ENCODE assay signal across 22 mouse cellular contexts in the genomic region with DNA sequence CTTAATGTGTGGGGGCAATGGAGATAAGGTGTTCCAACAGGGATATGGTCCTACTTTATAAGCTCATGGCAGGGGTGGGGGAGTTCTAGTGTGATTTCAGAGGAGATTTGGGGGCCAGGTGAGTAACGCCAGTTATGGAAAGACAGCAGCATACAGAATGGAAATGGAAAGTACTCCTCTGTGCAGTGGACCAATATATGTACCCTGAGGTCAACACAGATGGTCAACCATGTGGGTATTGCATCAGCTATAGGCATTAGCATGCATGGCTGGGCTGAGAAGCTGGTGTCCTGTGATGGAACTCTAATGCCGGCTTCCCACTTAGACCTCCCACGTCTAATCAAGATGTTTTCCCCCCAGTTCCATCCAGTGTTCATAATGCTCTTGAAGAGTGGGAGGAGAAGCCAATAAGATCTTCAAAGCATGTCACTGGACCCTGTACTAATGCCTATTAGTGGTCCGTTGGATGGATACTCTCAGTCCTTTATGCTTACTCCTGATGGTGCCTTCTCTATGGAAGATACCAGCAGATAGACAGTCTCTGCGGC.
DNase-seq lines count a peak whose midpoint lies in the region; ATAC-seq lines count a peak whose summit lies in the region.
"Had no signal": no experiment of that assay in that cellular context is flagged by ENCODE, and none has a peak within 500 bp of the region (broad histone marks: within the 10 kb centered on the region; RNA-seq: fewer than 3 reads in every experiment).

No protein-coding gene starts in this region.

- ATAC-seq in hindbrain, embryonic 16.5 days: peak; percentile 68
- ATAC-seq in hindbrain, embryonic 11.5 days (ENCODE audit: low FRiP score): no peak
- ATAC-seq in kidney, embryonic 16.5 days (ENCODE audit: low FRiP score, low TSS enrichment): 0 out of 2 replicates have a peak, but pooled peaks have one; percentile 39
- ATAC-seq: activated CD4-positive, CD25-positive, alpha-beta regulatory T cell, adult 4 months; forebrain, embryonic 13.5 days; forebrain, embryonic 15.5 days; Patski had no signal

- H3K4me1 ChIP-seq in hindbrain, embryonic 16.5 days (ENCODE audit: control insufficient read depth, insufficient read depth, low read depth, low read length): no peaks in the 10 kb centered on the region
- H3K4me1 ChIP-seq in hindbrain, embryonic 11.5 days (replicated peaks; ENCODE audit: control insufficient read depth, insufficient read depth, low read length): no peaks in the 10 kb centered on the region
- no peaks in the 10 kb centered on the region for H3K4me1 ChIP-seq in kidney, embryonic 16.5 days (ENCODE audit: insufficient read depth, low read length)
- H3K4me1 ChIP-seq: embryonic facial prominence, embryonic 10.5 days; embryonic facial prominence, embryonic 12.5 days; forebrain, embryonic 13.5 days; forebrain, embryonic 15.5 days had no signal

- DNase-seq in hindbrain, embryonic 11.5 days (ENCODE audit: low spot score): no peak
- no peak for DNase-seq in kidney, adult 11 months
- peak; percentile 9 for DNase-seq in retina, postnatal 1 day
- no peak for DNase-seq in retina, embryonic 14.5 days (ENCODE audit: low spot score)
- DNase-seq in left cerebral cortex, adult 11 months (ENCODE audit: low spot score): no peak
- DNase-seq: adrenal gland, adult 8-10 months; adrenal gland, postnatal 14 days; adrenal gland, postnatal 36 days; cerebellum, adult 11-12 months; cerebellum, adult 2 months; cerebellum, adult 9-10 months; cerebellum, postnatal 10 days; cerebellum, postnatal 25 days had no signal

- no peak overlapping the region for H3K27ac ChIP-seq in hindbrain, embryonic 16.5 days (ENCODE audit: low read depth, low read length)
- H3K27ac ChIP-seq in hindbrain, embryonic 11.5 days (ENCODE audit: low read depth, low read length): no peak overlapping the region
- no peak overlapping the region for H3K27ac ChIP-seq in kidney, embryonic 16.5 days (ENCODE audit: low read length)
- H3K27ac ChIP-seq: embryonic facial prominence, embryonic 10.5 days; embryonic facial prominence, embryonic 12.5 days; forebrain, embryonic 13.5 days; forebrain, embryonic 15.5 days had no signal

- no peak overlapping the region for H3K4me2 ChIP-seq in hindbrain, embryonic 16.5 days (ENCODE audit: low read length)
- H3K4me2 ChIP-seq in hindbrain, embryonic 11.5 days (replicated peaks; ENCODE audit: low read depth, low read length): no peak overlapping the region
- no peak overlapping the region for H3K4me2 ChIP-seq in kidney, embryonic 16.5 days (replicated peaks; ENCODE audit: low read depth, low read length)
- H3K4me2 ChIP-seq: embryonic facial prominence, embryonic 12.5 days; forebrain, embryonic 13.5 days; forebrain, embryonic 15.5 days had no signal

- no peaks in the 10 kb centered on the region for H3K36me3 ChIP-seq in hindbrain, embryonic 16.5 days (ENCODE audit: control insufficient read depth, insufficient read depth, low read length)
- H3K36me3 ChIP-seq in hindbrain, embryonic 11.5 days (ENCODE audit: control insufficient read depth, insufficient read depth, low read length): no peaks in the 10 kb centered on the region
- no peaks in the 10 kb centered on the region for H3K36me3 ChIP-seq in kidney, embryonic 16.5 days (ENCODE audit: insufficient read depth, low read length)
- H3K36me3 ChIP-seq: embryonic facial prominence, embryonic 10.5 days; embryonic facial prominence, embryonic 12.5 days; forebrain, embryonic 15.5 days; G1E had no signal

- H3K9ac ChIP-seq in hindbrain, embryonic 16.5 days (ENCODE audit: low read depth, low read length): no peak overlapping the region
- no peak overlapping the region for H3K9ac ChIP-seq in hindbrain, embryonic 11.5 days (ENCODE audit: low read depth, low read length)
- no peak overlapping the region for H3K9ac ChIP-seq in kidney, embryonic 16.5 days (replicated peaks; ENCODE audit: low read length)
- H3K9ac ChIP-seq: embryonic facial prominence, embryonic 12.5 days; forebrain, embryonic 13.5 days; forebrain, embryonic 15.5 days had no signal

- H3K4me3 ChIP-seq in hindbrain, embryonic 16.5 days (ENCODE audit: low read length): no peak overlapping the region
- no peak overlapping the region for H3K4me3 ChIP-seq in hindbrain, embryonic 11.5 days (ENCODE audit: low read depth, low read length)
- H3K4me3 ChIP-seq in kidney, embryonic 16.5 days (ENCODE audit: low read length): no peak overlapping the region
- H3K4me3 ChIP-seq: embryonic facial prominence, embryonic 10.5 days; embryonic facial prominence, embryonic 12.5 days; forebrain, embryonic 13.5 days; forebrain, embryonic 15.5 days had no signal

- 87% methylated on average over 5 of the region's 5 CpGs for WGBS in hindbrain, embryonic 16.5 days
- WGBS in hindbrain, embryonic 11.5 days: 88% methylated on average over 5 of the region's 5 CpGs
- WGBS in kidney, embryonic 16.5 days: 70% methylated on average over 5 of the region's 5 CpGs

- H3K27me3 ChIP-seq in hindbrain, embryonic 16.5 days (replicated peaks; ENCODE audit: control insufficient read depth, insufficient read depth, low read length): no peaks in the 10 kb centered on the region
- no peaks in the 10 kb centered on the region for H3K27me3 ChIP-seq in hindbrain, embryonic 11.5 days (ENCODE audit: control insufficient read depth, insufficient read depth, low read length)
- H3K27me3 ChIP-seq in kidney, embryonic 16.5 days (ENCODE audit: insufficient read depth, low read length): no peaks in the 10 kb centered on the region
- H3K27me3 ChIP-seq: embryonic facial prominence, embryonic 12.5 days; forebrain, embryonic 13.5 days; forebrain, embryonic 15.5 days; Patski had no signal

- H3K9me3 ChIP-seq in hindbrain, embryonic 16.5 days (ENCODE audit: control insufficient read depth, low read length): 0 out of 2 replicates have a peak, but pooled peaks cover 2% of the 10 kb centered on the region
- no peaks in the 10 kb centered on the region for H3K9me3 ChIP-seq in hindbrain, embryonic 11.5 days (ENCODE audit: control insufficient read depth, low read length)
- H3K9me3 ChIP-seq in kidney, embryonic 16.5 days (ENCODE audit: low read length): no peaks in the 10 kb centered on the region
- H3K9me3 ChIP-seq: embryonic facial prominence, embryonic 10.5 days; embryonic facial prominence, embryonic 12.5 days; forebrain, embryonic 13.5 days; forebrain, embryonic 15.5 days; G1E had no signal
